Mouse (Mus musculus): ENCODE results near the gene Htr1f. TPM values are rescaled to one million over a fixed set of nuclear protein-coding genes. Genes with fewer than 3 reads are reported as not detected.

The Htr1f gene
- total RNA-seq, 2 experiments from 2014 or later: not detected

- no peak for ATAC-seq (replicated peaks; ENCODE audit: poor library complexity, severe bottlenecking)
Measured at GRCm38 (mm10) chr16:64973533-64974305, 131.9 kb downstream of the Htr1f start.

- peak; percentile 80 for ATAC-seq (replicated peaks; ENCODE audit: poor library complexity, severe bottlenecking)
Measured at GRCm38 (mm10) chr16:64961690-64962089, 144.0 kb downstream of the Htr1f start.

- ATAC-seq (replicated peaks; ENCODE audit: poor library complexity, severe bottlenecking): peak; percentile 98
Measured at GRCm38 (mm10) chr16:64941646-64942195, 163.9 kb downstream of the Htr1f start.

- ATAC-seq (replicated peaks; ENCODE audit: poor library complexity, severe bottlenecking): peak; percentile 98
Measured at GRCm38 (mm10) chr16:64934793-64935192, 170.9 kb downstream of the Htr1f start.

GRCm38 (mm10) chr16:64934011-64934410 lies 171.6 kb downstream of the Htr1f start:
- no peak for ATAC-seq (replicated peaks; ENCODE audit: poor library complexity, severe bottlenecking)

- ATAC-seq (replicated peaks; ENCODE audit: poor library complexity, severe bottlenecking): no peak
Measured at GRCm38 (mm10) chr16:64923500-64923899, 182.2 kb downstream of the Htr1f start.

GRCm38 (mm10) chr16:64908747-64909146 lies 196.9 kb downstream of the Htr1f start:
- ATAC-seq (replicated peaks; ENCODE audit: poor library complexity, severe bottlenecking): no peak

GRCm38 (mm10) chr16:64907112-64907511 lies 198.5 kb downstream of the Htr1f start:
- ATAC-seq (replicated peaks; ENCODE audit: poor library complexity, severe bottlenecking): no peak

- no peak for ATAC-seq (replicated peaks; ENCODE audit: poor library complexity, severe bottlenecking)
Measured at GRCm38 (mm10) chr16:64903328-64903727, 202.3 kb downstream of the Htr1f start.

- peak; percentile 97 for ATAC-seq (replicated peaks; ENCODE audit: poor library complexity, severe bottlenecking)
Measured at GRCm38 (mm10) chr16:64899084-64899483, 206.6 kb downstream of the Htr1f start.

GRCm38 (mm10) chr16:64889496-64889895 lies 216.2 kb downstream of the Htr1f start:
- no peak for ATAC-seq (replicated peaks; ENCODE audit: poor library complexity, severe bottlenecking)

GRCm38 (mm10) chr16:64885547-64885946 lies 220.1 kb downstream of the Htr1f start:
- no peak for ATAC-seq (replicated peaks; ENCODE audit: poor library complexity, severe bottlenecking)

- no peak for ATAC-seq (replicated peaks; ENCODE audit: poor library complexity, severe bottlenecking)
Measured at GRCm38 (mm10) chr16:64885142-64885541, 220.5 kb downstream of the Htr1f start.

GRCm38 (mm10) chr16:64884420-64884838 lies 221.2 kb downstream of the Htr1f start:
- ATAC-seq (replicated peaks; ENCODE audit: poor library complexity, severe bottlenecking): peak; percentile 81

GRCm38 (mm10) chr16:64883896-64884295 lies 221.8 kb downstream of the Htr1f start:
- ATAC-seq (replicated peaks; ENCODE audit: poor library complexity, severe bottlenecking): peak; percentile 87

- ATAC-seq (replicated peaks; ENCODE audit: poor library complexity, severe bottlenecking): no peak
Measured at GRCm38 (mm10) chr16:64881442-64881841, 224.2 kb downstream of the Htr1f start.

- ATAC-seq (replicated peaks; ENCODE audit: poor library complexity, severe bottlenecking): no peak
Measured at GRCm38 (mm10) chr16:64880986-64881385, 224.7 kb downstream of the Htr1f start.

- no peak for ATAC-seq (replicated peaks; ENCODE audit: poor library complexity, severe bottlenecking)
Measured at GRCm38 (mm10) chr16:64879735-64880134, 225.9 kb downstream of the Htr1f start.

GRCm38 (mm10) chr16:64878611-64879132 lies 227.0 kb downstream of the Htr1f start:
- no peak for ATAC-seq (replicated peaks; ENCODE audit: poor library complexity, severe bottlenecking)

- ATAC-seq (replicated peaks; ENCODE audit: poor library complexity, severe bottlenecking): no peak
Measured at GRCm38 (mm10) chr16:64877314-64877713, 228.3 kb downstream of the Htr1f start.

GRCm38 (mm10) chr16:64876631-64877265 lies 228.9 kb downstream of the Htr1f start:
- peak; percentile 50 for ATAC-seq (replicated peaks; ENCODE audit: poor library complexity, severe bottlenecking)

All from granulocyte monocyte progenitor cell, adult 5-6 weeks (primary cell).